Comparison of ENCODE assay signal across 22 mouse cellular contexts in genomic region chr11:115997047-115997446, GRCm38 (mm10). TPM values are rescaled to one million over a fixed set of nuclear protein-coding genes. Genes with fewer than 3 reads are reported as not detected.
DNase-seq lines count a peak whose midpoint lies in the region; ATAC-seq and TF ChIP-seq lines count a peak whose summit lies in the region.
"Had no signal": no experiment of that assay in that cellular context is flagged by ENCODE, and none has a peak within 500 bp of the region (broad histone marks: within the 10 kb centered on the region; RNA-seq: fewer than 3 reads in every experiment).

No protein-coding gene starts in this region.

- H3ac ChIP-seq in C2C12 (ENCODE audit: control insufficient read depth, insufficient read length, low read depth), result no peak overlapping the region

- peak; percentile 35 for TF ChIP-seq CTCF in C2C12 (IDR thresholded peaks at IDR 0.05; ENCODE audit: control insufficient read depth, insufficient read depth, insufficient read length)

- no peaks in the 10 kb centered on the region for H3K79me3 ChIP-seq in C2C12 (ENCODE audit: low read depth)

- peak; percentile 40 for DNase-seq in 416B (ENCODE audit: low read depth)
- DNase-seq in ES-E14 (ENCODE audit: low read depth, low spot score), result peak; percentile 24
- DNase-seq in R1 (ENCODE audit: low read depth, low spot score), result peak; percentile 54
- DNase-seq in gastrocnemius, postnatal 4 days (ENCODE audit: low spot score in 2 of 2), result no peak
- DNase-seq in adrenal gland, postnatal 14 days, result no peak
- DNase-seq: adrenal gland, adult 8-10 months; adrenal gland, postnatal 36 days; gastrocnemius, postnatal 10 days; gastrocnemius, postnatal 36 days; heart, adult 11 months; kidney, adult 2 months had no signal

- H3K4me1 ChIP-seq in ES-E14 (ENCODE audit: control insufficient read depth in 2 of 2, insufficient read depth in 2 of 2, low read length in 2 of 2, poor library complexity in 1 of 2), result peaks cover 0 to 10% of the 10 kb centered on the region in 2 experiments; a peak in 2 of 4 replicates
- H3K4me1 ChIP-seq in kidney, embryonic 14.5 days (ENCODE audit: control insufficient read depth, insufficient read depth, low read length), result 0 out of 2 replicates have a peak, but pooled peaks cover 5% of the 10 kb centered on the region
- H3K4me1 ChIP-seq: hindbrain, embryonic 15.5 days had no signal

- 69% methylated on average over 4 of the region's 4 CpGs for WGBS in kidney, embryonic 14.5 days

- ATAC-seq in kidney, embryonic 14.5 days (ENCODE audit: low FRiP score, low TSS enrichment), result no peak
- ATAC-seq: activated CD4-positive, CD25-positive, alpha-beta regulatory T cell, adult 4 months; forebrain, embryonic 16.5 days; intestine, postnatal 0 days had no signal

- in situ Hi-C loops in ES-E14 (cut with MboI; ENCODE audit: low sequenced_read_pairs in 2 of 2, unreplicated experiment in 2 of 2), result loop anchor here in 1 of 2 experiments (5.0 kb wide), 1 partner anchor 55 kb away; no protein-coding TSS in a partner anchor

- no peaks in the 10 kb centered on the region for H3K79me2 ChIP-seq in C2C12 (ENCODE audit: control insufficient read depth, insufficient read depth)

- no peak overlapping the region for H3K9ac ChIP-seq in ES-E14 (ENCODE audit: insufficient read depth, low read depth, low read length, poor library complexity, severe bottlenecking)
- no peak overlapping the region for H3K9ac ChIP-seq in kidney, embryonic 14.5 days (ENCODE audit: low read depth, low read length)
- H3K9ac ChIP-seq: embryonic facial prominence, embryonic 13.5 days; hindbrain, embryonic 12.5 days; hindbrain, embryonic 15.5 days had no signal

- H3K4me2 ChIP-seq in kidney, embryonic 14.5 days (replicated peaks; ENCODE audit: low read depth, low read length), result no peak overlapping the region
- H3K4me2 ChIP-seq: embryonic facial prominence, embryonic 13.5 days; forebrain, embryonic 12.5 days; heart, embryonic 11.5 days; hindbrain, embryonic 12.5 days; hindbrain, embryonic 15.5 days had no signal

- H3K9me3 ChIP-seq in ES-E14 (ENCODE audit: control insufficient read depth, insufficient read depth, low read depth, low read length), result no peaks in the 10 kb centered on the region
- H3K9me3 ChIP-seq in kidney, embryonic 14.5 days (ENCODE audit: control insufficient read depth, low read length), result no peaks in the 10 kb centered on the region
- H3K9me3 ChIP-seq: embryonic facial prominence, embryonic 13.5 days; forebrain, embryonic 12.5 days; hindbrain, embryonic 12.5 days; hindbrain, embryonic 15.5 days had no signal

- H3K4me3 ChIP-seq in C2C12 (ENCODE audit: insufficient read depth, poor library complexity, severe bottlenecking) (no peak overlapping the region), ES-E14 (ENCODE audit: insufficient read depth in 1 of 2, low read depth in 1 of 2, low read length in 2 of 2, poor library complexity in 1 of 2, severe bottlenecking in 1 of 2) (no peak overlapping the region)
- H3K4me3 ChIP-seq in kidney, embryonic 14.5 days (ENCODE audit: low read length), result no peak overlapping the region
- H3K4me3 ChIP-seq: embryonic facial prominence, embryonic 13.5 days; erythroblast, embryonic 14.5 days; forebrain, embryonic 12.5 days; hindbrain, embryonic 12.5 days; hindbrain, embryonic 15.5 days had no signal

- no peak overlapping the region for H3K27ac ChIP-seq in ES-E14 (ENCODE audit: insufficient read depth, low read depth, low read length, poor library complexity, severe bottlenecking)
- no peak overlapping the region for H3K27ac ChIP-seq in kidney, embryonic 14.5 days (ENCODE audit: low read depth, low read length)
- H3K27ac ChIP-seq: embryonic facial prominence, embryonic 13.5 days; forebrain, embryonic 12.5 days; hindbrain, embryonic 12.5 days; hindbrain, embryonic 15.5 days had no signal

- H3K36me3 ChIP-seq in C2C12 (ENCODE audit: control insufficient read depth, insufficient read depth) (no peaks in the 10 kb centered on the region), ES-E14 (ENCODE audit: control insufficient read depth, insufficient read depth, low read length, poor library complexity, severe bottlenecking) (no peaks in the 10 kb centered on the region)
- no peaks in the 10 kb centered on the region for H3K36me3 ChIP-seq in kidney, embryonic 14.5 days (ENCODE audit: control insufficient read depth, insufficient read depth, low read length)
- H3K36me3 ChIP-seq: embryonic facial prominence, embryonic 13.5 days; forebrain, embryonic 12.5 days; hindbrain, embryonic 12.5 days; hindbrain, embryonic 15.5 days had no signal

- H3K27me3 ChIP-seq in C2C12 (ENCODE audit: control insufficient read depth, insufficient read depth, insufficient read length), result no peaks in the 10 kb centered on the region
- no peaks in the 10 kb centered on the region for H3K27me3 ChIP-seq in kidney, embryonic 14.5 days (ENCODE audit: control insufficient read depth, insufficient read depth, low read length)
- H3K27me3 ChIP-seq: hindbrain, embryonic 15.5 days had no signal

TF ChIP-seq in C2C12, 6 proteins besides CTCF, POLR2A, EP300 and RAD21:
- TF ChIP-seq MAX (IDR thresholded peaks at IDR 0.05), result no peak
- no peak for TF ChIP-seq MYOG (IDR thresholded peaks at IDR 0.05; ENCODE audit: control insufficient read depth, extremely low read depth, insufficient read length)
- no peak for TF ChIP-seq USF1 (IDR thresholded peaks at IDR 0.05; ENCODE audit: low read depth)
- TF ChIP-seq FOSL1 (IDR thresholded peaks at IDR 0.05; ENCODE audit: insufficient read depth, low read length, poor library complexity, severe bottlenecking), result no peak
- no peak for TF ChIP-seq CEBPB (IDR thresholded peaks at IDR 0.05; ENCODE audit: low read depth)
- TF ChIP-seq MYOD1 (IDR thresholded peaks at IDR 0.05; ENCODE audit: control insufficient read depth, insufficient read length, low read depth), result no peak

TF ChIP-seq in ES-E14, 5 proteins besides CTCF, POLR2A, EP300 and RAD21:
- TF ChIP-seq ZC3H11A (IDR thresholded peaks at IDR 0.05; ENCODE audit: borderline replicate concordance, low read depth, low read length) (peak; percentile 73; the same call in 1 of the 2 replicates), MAFK (IDR thresholded peaks at IDR 0.05; ENCODE audit: insufficient read depth, low read depth, low read length) (no peak)
TF ChIP-seq in ES-E14: peak in this region for 1.

RNA-seq across cellular contexts. Expression of gene Galk1, which starts 15.5 kb away (rescaled TPM):
- 150 TPM for polyA plus RNA-seq in C2C12 (2012; fragmentation: generic; extraction: Trizol)
- total RNA-seq in ES-E14 (2012; rRNA removed), result 144 and 195 TPM in 2 replicates
- total RNA-seq in gastrocnemius, postnatal 4 days (2021), result 10 to 100 TPM; 32.7 to 40.0 TPM
- polyA plus RNA-seq in kidney, embryonic 14.5 days (2014; fragmentation: Nextera tagmentation; extraction: Ambion mirVana), result 155 and 166 TPM in 2 replicates
- 41.5 and 51.9 TPM in 2 replicates for total RNA-seq in adrenal gland, postnatal 14 days (2021)

RNA-seq across cellular contexts. Expression of gene Itgb4, which starts 22.5 kb away (rescaled TPM):
- 0.49 TPM for polyA plus RNA-seq in C2C12 (2012; fragmentation: generic; extraction: Trizol)
- total RNA-seq in ES-E14 (2012; rRNA removed), result 9.6 and 26.3 TPM in 2 replicates
- 1 to 10 TPM; 5.1 to 6.2 TPM for total RNA-seq in gastrocnemius, postnatal 4 days (2021)
- 1.1 and 2.1 TPM in 2 replicates for polyA plus RNA-seq in kidney, embryonic 14.5 days (2014; fragmentation: Nextera tagmentation; extraction: Ambion mirVana)
- 3.6 and 4.4 TPM in 2 replicates for total RNA-seq in adrenal gland, postnatal 14 days (2021)
- polyA plus RNA-seq: activated CD4-positive, CD25-positive, alpha-beta regulatory T cell, adult 4 months had no signal

RNA-seq across cellular contexts. Expression of gene H3f3b, which starts 30.7 kb away (rescaled TPM):
- polyA plus RNA-seq in C2C12 (2012; fragmentation: generic; extraction: Trizol), result 633 TPM
- 504 and 729 TPM in 2 replicates for total RNA-seq in ES-E14 (2012; rRNA removed)
- 100 to 1,000 TPM; 383 to 437 TPM for total RNA-seq in gastrocnemius, postnatal 4 days (2021)
- 1,830 and 1,881 TPM in 2 replicates for polyA plus RNA-seq in kidney, embryonic 14.5 days (2014; fragmentation: Nextera tagmentation; extraction: Ambion mirVana)
- 340 and 347 TPM in 2 replicates for total RNA-seq in adrenal gland, postnatal 14 days (2021)

RNA-seq across cellular contexts. Expression of gene Unk, which starts 33.1 kb away (rescaled TPM):
- 14.5 TPM for polyA plus RNA-seq in C2C12 (2012; fragmentation: generic; extraction: Trizol)
- 32.5 and 39.6 TPM in 2 replicates for total RNA-seq in ES-E14 (2012; rRNA removed)
- 10 to 100 TPM; 25.9 to 26.0 TPM for total RNA-seq in gastrocnemius, postnatal 4 days (2021)
- polyA plus RNA-seq in kidney, embryonic 14.5 days (2014; fragmentation: Nextera tagmentation; extraction: Ambion mirVana), result 24.4 and 37.2 TPM in 2 replicates
- 20.6 and 24.4 TPM in 2 replicates for total RNA-seq in adrenal gland, postnatal 14 days (2021)

Comparison
In these comparisons a context has a peak if more than half of its experiments do, and no peak if none do; other contexts are left out.
1. DNase-seq: peak in 416B (single experiment), ES-E14 (single experiment) and R1 (single experiment); none in gastrocnemius, postnatal 4 days (0 of 2) and adrenal gland, postnatal 14 days (single experiment).